In genomic region chr13:92426294-92427051, GRCm38 (mm10) we compare ENCODE assay signal across 8 mouse cellular contexts. TPM values are rescaled to one million over a fixed set of nuclear protein-coding genes. Genes with fewer than 3 reads are reported as not detected.
A peak's percentile ranks its signal among the peaks of the same experiment; 100 is the strongest.
DNase-seq lines count a peak whose midpoint lies in the region; ATAC-seq and TF ChIP-seq lines count a peak whose summit lies in the region.

No protein-coding gene starts in this region.

- peak overlapping the region; percentile 26; the same call in 1 of the 2 replicates for H3K4me3 ChIP-seq in spleen, adult 2 months (ENCODE audit: extremely low read depth, insufficient read depth, insufficient read length)
- peak overlapping the region; percentile 65 for H3K4me3 ChIP-seq in forebrain, embryonic 16.5 days (replicated peaks; ENCODE audit: low read length)
- H3K4me3 ChIP-seq in kidney, embryonic 16.5 days (ENCODE audit: low read length): peak overlapping the region; percentile 54
- peak overlapping the region; percentile 54 for H3K4me3 ChIP-seq in stomach, embryonic 15.5 days (replicated peaks)

- DNase-seq in spleen, adult 2 months (ENCODE audit: low read depth in 1 of 2, low spot score in 2 of 2): no peak
- DNase-seq in spleen, adult 12 weeks (ENCODE audit: low spot score): no peak
- DNase-seq in cerebellum, adult 9-10 months: peak; percentile 56
- peak; percentile 8 for DNase-seq in lung, postnatal 10 days
- no peak for DNase-seq in urinary bladder, postnatal 25 days (ENCODE audit: low spot score)

- ATAC-seq in forebrain, embryonic 16.5 days: peak; percentile 75
- ATAC-seq in kidney, embryonic 16.5 days (ENCODE audit: low FRiP score, low TSS enrichment): peak; percentile 58
- 0 out of 2 replicates have a peak, but pooled peaks have one; percentile 16 for ATAC-seq in stomach, embryonic 15.5 days (ENCODE audit: insufficient read depth, low FRiP score, low read depth)

- H3K4me2 ChIP-seq in forebrain, embryonic 16.5 days (ENCODE audit: low read length): peak overlapping the region; percentile 92
- H3K4me2 ChIP-seq in kidney, embryonic 16.5 days (replicated peaks; ENCODE audit: low read depth, low read length): peak overlapping the region; percentile 99
- H3K4me2 ChIP-seq in stomach, embryonic 15.5 days: peak overlapping the region; percentile 99

- WGBS in spleen, adult 2 months: 4% methylated on average over 91 of the region's 92 CpGs
- WGBS in forebrain, embryonic 16.5 days: under 1% methylated on average over 81 of the region's 92 CpGs
- under 1% methylated on average over 86 of the region's 92 CpGs for WGBS in kidney, embryonic 16.5 days
- under 1% methylated on average over 90 of the region's 92 CpGs for WGBS in stomach, embryonic 15.5 days

- no peak overlapping the region for H3K27ac ChIP-seq in spleen, adult 2 months (ENCODE audit: insufficient read depth, low read length)
- no peak overlapping the region for H3K27ac ChIP-seq in forebrain, embryonic 16.5 days (ENCODE audit: low read length)
- no peak overlapping the region for H3K27ac ChIP-seq in kidney, embryonic 16.5 days (ENCODE audit: low read length)
- H3K27ac ChIP-seq in stomach, embryonic 15.5 days: no peak overlapping the region

- H3K9ac ChIP-seq in forebrain, embryonic 16.5 days (replicated peaks; ENCODE audit: low read depth, low read length): peak overlapping the region; percentile 54
- H3K9ac ChIP-seq in kidney, embryonic 16.5 days (replicated peaks; ENCODE audit: low read length): peak overlapping the region; percentile 64
- H3K9ac ChIP-seq in stomach, embryonic 15.5 days: peak overlapping the region; percentile 16; the same call in 1 of the 2 replicates

- H3K27me3 ChIP-seq in spleen, adult 2 months (ENCODE audit: control insufficient read depth, insufficient read depth, low read length): peaks cover 13% of the 10 kb centered on the region
- H3K27me3 ChIP-seq in forebrain, embryonic 16.5 days (replicated peaks; ENCODE audit: control insufficient read depth, insufficient read depth, low read length): peaks cover 18% of the 10 kb centered on the region
- peaks cover 58% of the 10 kb centered on the region for H3K27me3 ChIP-seq in kidney, embryonic 16.5 days (ENCODE audit: insufficient read depth, low read length)
- peaks cover 43% of the 10 kb centered on the region for H3K27me3 ChIP-seq in stomach, embryonic 15.5 days (replicated peaks)

- no peaks in the 10 kb centered on the region for H3K36me3 ChIP-seq in spleen, adult 2 months (ENCODE audit: control insufficient read depth, insufficient read depth, low read length)
- no peaks in the 10 kb centered on the region for H3K36me3 ChIP-seq in forebrain, embryonic 16.5 days (ENCODE audit: control insufficient read depth, insufficient read depth)
- H3K36me3 ChIP-seq in kidney, embryonic 16.5 days (ENCODE audit: insufficient read depth, low read length): no peaks in the 10 kb centered on the region
- H3K36me3 ChIP-seq in stomach, embryonic 15.5 days: no peaks in the 10 kb centered on the region

- H3K9me3 ChIP-seq in forebrain, embryonic 16.5 days (ENCODE audit: control insufficient read depth, low read length): no peaks in the 10 kb centered on the region
- no peaks in the 10 kb centered on the region for H3K9me3 ChIP-seq in kidney, embryonic 16.5 days (ENCODE audit: low read length)
- no peaks in the 10 kb centered on the region for H3K9me3 ChIP-seq in stomach, embryonic 15.5 days

- no peak for TF ChIP-seq CTCF in spleen, adult 2 months (IDR thresholded peaks at IDR 0.05; ENCODE audit: extremely low read depth, insufficient read depth, insufficient read length, insufficient replicate concordance)

- H3K4me1 ChIP-seq in spleen, adult 2 months (ENCODE audit: control insufficient read depth, insufficient read depth, insufficient read length): peaks cover 12% of the 10 kb centered on the region
- peaks cover 13% of the 10 kb centered on the region for H3K4me1 ChIP-seq in forebrain, embryonic 16.5 days (replicated peaks; ENCODE audit: control insufficient read depth, insufficient read depth, low read length)
- H3K4me1 ChIP-seq in kidney, embryonic 16.5 days (ENCODE audit: insufficient read depth, low read length): peaks cover 16% of the 10 kb centered on the region
- peaks cover 19% of the 10 kb centered on the region for H3K4me1 ChIP-seq in stomach, embryonic 15.5 days

- no peak for TF ChIP-seq POLR2A in spleen, adult 2 months (IDR thresholded peaks at IDR 0.05; ENCODE audit: low read depth, low read length)

RNA-seq across cellular contexts. Expression of gene Ankrd34b, which starts 0.8 kb away (rescaled TPM):
- polyA plus RNA-seq in spleen, adult 2 months (2012; rRNA removed): not detected in 2 replicates
- polyA plus RNA-seq in forebrain, embryonic 16.5 days (2015; fragmentation: Nextera tagmentation; extraction: Ambion mirVana): 0.67 and 0.96 TPM in 2 replicates
- polyA plus RNA-seq in kidney, embryonic 16.5 days (2015; fragmentation: Nextera tagmentation; extraction: Ambion mirVana): 0.36 and 0.49 TPM in 2 replicates
- 0.08 and 0.13 TPM in 2 replicates for polyA plus RNA-seq in stomach, embryonic 15.5 days (2015; fragmentation: Nextera tagmentation; extraction: Ambion mirVana)

RNA-seq across cellular contexts. Expression of gene Fam151b, which starts 57.3 kb away (rescaled TPM):
- polyA plus RNA-seq in spleen, adult 2 months (2012; rRNA removed): 0.81 and 0.96 TPM in 2 replicates
- polyA plus RNA-seq in forebrain, embryonic 16.5 days (2015; fragmentation: Nextera tagmentation; extraction: Ambion mirVana): 0.18 and 0.27 TPM in 2 replicates
- 0.17 and 0.24 TPM in 2 replicates for polyA plus RNA-seq in kidney, embryonic 16.5 days (2015; fragmentation: Nextera tagmentation; extraction: Ambion mirVana)
- 0.22 and 0.26 TPM in 2 replicates for polyA plus RNA-seq in stomach, embryonic 15.5 days (2015; fragmentation: Nextera tagmentation; extraction: Ambion mirVana)

Comparison
In these comparisons a context has a peak if more than half of its experiments do, and no peak if none do; other contexts are left out.
1. DNase-seq: peak in cerebellum, adult 9-10 months (single experiment) and lung, postnatal 10 days (single experiment); none in spleen, adult 2 months (0 of 2), spleen, adult 12 weeks (single experiment) and urinary bladder, postnatal 25 days (single experiment).
2. ATAC-seq: peak in every context shown above with its lines; median percentile 75 in forebrain, embryonic 16.5 days; 58 in kidney, embryonic 16.5 days; 16 in stomach, embryonic 15.5 days.
3. Peak in every context shown above with its lines, with median percentiles within 50 percentile points of each other: H3K4me3 ChIP-seq, H3K4me2 ChIP-seq and H3K9ac ChIP-seq.